Mouse (Mus musculus) liver, embryonic 12.5 days (tissue): ENCODE results near the gene Il34. TPM values are rescaled to one million over a fixed set of nuclear protein-coding genes. Genes with fewer than 3 reads are reported as not detected.

Source experiments
- ATAC-seq: fragments of 200-750 bp; cut with Nextera tagmentation; 2 replicates; pipeline ENCODE4 v1.8.0; 2017; ENCODE audit warnings: moderate number of reproducible peaks, mild to moderate bottlenecking, moderate library complexity
- H3K27ac ChIP-seq: fragments of 300-500 bp; sonication (generic); 2 replicates; pipeline ENCODE4 v1.5.1; 2016; ENCODE audit warnings: mild to moderate bottlenecking
- H3K27me3 ChIP-seq: fragments of 300-500 bp; sonication (generic); replicated peaks from 2 replicates; pipeline ENCODE4 v1.6.1; 2016; ENCODE audit warnings: mild to moderate bottlenecking, moderate library complexity
- H3K36me3 ChIP-seq: fragments of 300-500 bp; sonication (generic); 2 replicates; pipeline ENCODE4 v1.6.1; 2016; ENCODE audit warnings: mild to moderate bottlenecking, moderate library complexity
- H3K4me1 ChIP-seq: fragments of 300-500 bp; sonication (generic); 2 replicates; pipeline ENCODE4 v1.6.1; 2016
- H3K4me2 ChIP-seq: fragments of 300-500 bp; sonication (generic); 2 replicates; pipeline ENCODE4 v1.6.1; 2016; ENCODE audit warnings: mild to moderate bottlenecking, moderate library complexity
- H3K4me3 ChIP-seq: fragments of 300-500 bp; sonication (generic); 2 replicates; pipeline ENCODE4 v1.5.1; 2016; ENCODE audit warnings: mild to moderate bottlenecking, moderate library complexity
- H3K9ac ChIP-seq: fragments of 300-500 bp; sonication (generic); 2 replicates; pipeline ENCODE4 v1.6.1; 2016; ENCODE audit warnings: mild to moderate bottlenecking, moderate library complexity
- H3K9me3 ChIP-seq: fragments of 300-500 bp; sonication (generic); replicated peaks from 2 replicates; pipeline ENCODE4 v1.6.1; 2016; ENCODE audit warnings: mild to moderate bottlenecking, moderate library complexity
- WGBS: fragments of 180-500 bp; shearing (Covaris S2); methylation state at CpG from one replicate; pipeline ENCODE4 v1.1.7; 2016; ENCODE audit not compliant: insufficient replicate concordance; 5-methylcytosine and 5-hydroxymethylcytosine counted together
- polyA plus RNA-seq: library from polyadenylated mRNA; unstranded; fragments of >200 nt; fragmentation: Nextera tagmentation; extraction: Ambion mirVana; gene quantifications from 2 replicates; pipeline ENCODE4 v1.2.1, GENCODE M21; 2016

The Il34 gene
- polyA plus RNA-seq, 1 experiment from 2014 or later = not detected

- H3K4me3 ChIP-seq = no peak overlapping the region
- H3K27me3 ChIP-seq = no peaks in the 10 kb centered on the region
- H3K4me2 ChIP-seq = no peak overlapping the region
- peaks cover 100% of the 10 kb centered on the region for H3K36me3 ChIP-seq
- H3K4me1 ChIP-seq = no peaks in the 10 kb centered on the region
- no peak for ATAC-seq
- no peak overlapping the region for H3K9ac ChIP-seq
- no peak overlapping the region for H3K27ac ChIP-seq
- no peaks in the 10 kb centered on the region for H3K9me3 ChIP-seq
- WGBS = 75% methylated on average over 1 of the region's 1 CpGs
These were observed 19.1 kb upstream of the Il34 start for GRCm38 (mm10) chr8:110824861-110825260.

- H3K9ac ChIP-seq = no peak overlapping the region
- no peak for ATAC-seq
- H3K27me3 ChIP-seq = no peaks in the 10 kb centered on the region
- H3K4me1 ChIP-seq = no peaks in the 10 kb centered on the region
- H3K4me2 ChIP-seq = no peak overlapping the region
- no peaks in the 10 kb centered on the region for H3K9me3 ChIP-seq
- no peak overlapping the region for H3K27ac ChIP-seq
- peaks cover 100% of the 10 kb centered on the region for H3K36me3 ChIP-seq
- H3K4me3 ChIP-seq = no peak overlapping the region
- WGBS = 77% methylated on average over 3 of the region's 3 CpGs
These were observed 16.2 kb upstream of the Il34 start for GRCm38 (mm10) chr8:110821960-110822359.

- H3K4me2 ChIP-seq = no peak overlapping the region
- WGBS = 90% methylated on average over 2 of the region's 2 CpGs
- H3K9me3 ChIP-seq = no peaks in the 10 kb centered on the region
- no peak for ATAC-seq
- no peaks in the 10 kb centered on the region for H3K27me3 ChIP-seq
- H3K9ac ChIP-seq = no peak overlapping the region
- H3K36me3 ChIP-seq = peaks cover 100% of the 10 kb centered on the region
- H3K4me3 ChIP-seq = no peak overlapping the region
- no peaks in the 10 kb centered on the region for H3K4me1 ChIP-seq
- no peak overlapping the region for H3K27ac ChIP-seq
These were observed 14.5 kb upstream of the Il34 start for GRCm38 (mm10) chr8:110820257-110820656.

- Histone ChIP-seq H3K4me2 (no peak overlapping the region), H3K36me3 (peaks cover 100% of the 10 kb centered on the region), H3K9ac (no peak overlapping the region), H3K27me3 (no peaks in the 10 kb centered on the region), H3K4me1 (no peaks in the 10 kb centered on the region), H3K9me3 (no peaks in the 10 kb centered on the region), H3K27ac (no peak overlapping the region), H3K4me3 (no peak overlapping the region)
- no peak for ATAC-seq
- WGBS = 84% methylated on average over 3 of the region's 3 CpGs
These were observed 12.9 kb upstream of the Il34 start for GRCm38 (mm10) chr8:110818593-110818992.

GRCm38 (mm10) chr8:110816990-110817389 is 11.3 kb upstream of the Il34 start:
- 91% methylated on average over 1 of the region's 1 CpGs for WGBS
- Histone ChIP-seq H3K27me3 (no peaks in the 10 kb centered on the region), H3K27ac (no peak overlapping the region), H3K36me3 (peaks cover 100% of the 10 kb centered on the region), H3K4me1 (no peaks in the 10 kb centered on the region), H3K9me3 (no peaks in the 10 kb centered on the region), H3K9ac (no peak overlapping the region), H3K4me2 (no peak overlapping the region), H3K4me3 (no peak overlapping the region)
- ATAC-seq = no peak

GRCm38 (mm10) chr8:110815308-110815707 is 9.6 kb upstream of the Il34 start:
- H3K4me1 ChIP-seq = no peaks in the 10 kb centered on the region
- H3K4me3 ChIP-seq = no peak overlapping the region
- no peaks in the 10 kb centered on the region for H3K9me3 ChIP-seq
- H3K4me2 ChIP-seq = no peak overlapping the region
- 82% methylated on average over 3 of the region's 3 CpGs for WGBS
- H3K27ac ChIP-seq = no peak overlapping the region
- no peaks in the 10 kb centered on the region for H3K27me3 ChIP-seq
- ATAC-seq = no peak
- no peak overlapping the region for H3K9ac ChIP-seq
- H3K36me3 ChIP-seq = peaks cover 100% of the 10 kb centered on the region

GRCm38 (mm10) chr8:110813081-110813812 is 7.5 kb upstream of the Il34 start:
- ATAC-seq = no peak
- H3K36me3 ChIP-seq = peaks cover 99% of the 10 kb centered on the region
- no peaks in the 10 kb centered on the region for H3K4me1 ChIP-seq
- WGBS = 81% methylated on average over 7 of the region's 7 CpGs
- no peak overlapping the region for H3K4me3 ChIP-seq
- H3K9me3 ChIP-seq = no peaks in the 10 kb centered on the region
- no peak overlapping the region for H3K9ac ChIP-seq
- no peak overlapping the region for H3K27ac ChIP-seq
- H3K27me3 ChIP-seq = no peaks in the 10 kb centered on the region
- no peak overlapping the region for H3K4me2 ChIP-seq

GRCm38 (mm10) chr8:110812349-110813080 is 6.8 kb upstream of the Il34 start:
- Histone ChIP-seq H3K4me1 (no peaks in the 10 kb centered on the region), H3K27ac (no peak overlapping the region), H3K9me3 (no peaks in the 10 kb centered on the region), H3K9ac (no peak overlapping the region), H3K4me2 (no peak overlapping the region), H3K27me3 (no peaks in the 10 kb centered on the region), H3K4me3 (no peak overlapping the region), H3K36me3 (peaks cover 91% of the 10 kb centered on the region)
- no peak for ATAC-seq
- WGBS = 86% methylated on average over 7 of the region's 7 CpGs

- 86% methylated on average over 7 of the region's 7 CpGs for WGBS
- ATAC-seq = no peak
These were observed 6.1 kb upstream of the Il34 start for GRCm38 (mm10) chr8:110811793-110812192.

GRCm38 (mm10) chr8:110811116-110811515 is 5.4 kb upstream of the Il34 start:
- H3K27ac ChIP-seq = no peak overlapping the region
- peaks cover 77% of the 10 kb centered on the region for H3K36me3 ChIP-seq
- no peak for ATAC-seq
- no peaks in the 10 kb centered on the region for H3K9me3 ChIP-seq
- no peak overlapping the region for H3K4me3 ChIP-seq
- no peak overlapping the region for H3K4me2 ChIP-seq
- H3K4me1 ChIP-seq = no peaks in the 10 kb centered on the region
- no peaks in the 10 kb centered on the region for H3K27me3 ChIP-seq
- 89% methylated on average over 3 of the region's 3 CpGs for WGBS
- H3K9ac ChIP-seq = no peak overlapping the region

More at GRCm38 (mm10) chr8:110811793-110812192, 6.1 kb upstream of the Il34 start:
- no peaks in the 10 kb centered on the region for H3K9me3 ChIP-seq
- H3K9ac ChIP-seq = no peak overlapping the region
- no peak overlapping the region for H3K4me3 ChIP-seq
- H3K36me3 ChIP-seq = peaks cover 84% of the 10 kb centered on the region
- H3K4me1 ChIP-seq = no peaks in the 10 kb centered on the region
- no peaks in the 10 kb centered on the region for H3K27me3 ChIP-seq
- no peak overlapping the region for H3K27ac ChIP-seq
- H3K4me2 ChIP-seq = no peak overlapping the region

DNA sequence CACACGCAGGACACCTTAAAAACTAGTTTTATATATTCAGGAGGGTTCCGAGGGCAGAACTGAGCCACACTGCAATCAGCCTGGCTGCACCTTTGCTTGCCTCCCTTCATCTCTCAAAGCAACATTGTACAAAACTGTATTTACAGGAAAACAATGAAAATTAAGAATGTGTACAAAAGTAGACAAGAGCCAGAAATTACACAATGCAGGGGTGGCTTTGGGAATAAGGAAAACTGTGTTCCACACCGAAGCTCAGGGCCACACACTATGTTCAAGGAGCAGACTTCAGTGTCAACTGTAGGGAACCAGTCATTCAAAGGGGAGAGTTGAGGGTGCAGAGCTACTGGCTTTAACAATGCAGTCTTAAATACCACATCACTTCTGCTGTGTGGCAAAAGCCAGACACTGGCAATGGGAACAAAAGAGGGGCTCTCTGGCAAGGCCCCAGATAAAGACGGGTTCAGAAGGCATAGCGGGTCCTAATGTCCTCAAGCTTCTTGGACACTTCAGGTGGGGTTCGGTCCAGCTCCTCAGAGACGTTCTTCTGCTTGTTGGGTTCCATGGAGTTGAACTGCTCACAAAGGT is 4.8 kb upstream of the Il34 start:
- no peaks in the 10 kb centered on the region for H3K4me1 ChIP-seq
- H3K4me2 ChIP-seq = no peak overlapping the region
- H3K9me3 ChIP-seq = no peaks in the 10 kb centered on the region
- no peak overlapping the region for H3K9ac ChIP-seq
- peaks cover 72% of the 10 kb centered on the region for H3K36me3 ChIP-seq
- H3K27ac ChIP-seq = no peak overlapping the region
- 84% methylated on average over 7 of the region's 7 CpGs for WGBS
- H3K27me3 ChIP-seq = no peaks in the 10 kb centered on the region
- no peak for ATAC-seq
- H3K4me3 ChIP-seq = no peak overlapping the region

DNA sequence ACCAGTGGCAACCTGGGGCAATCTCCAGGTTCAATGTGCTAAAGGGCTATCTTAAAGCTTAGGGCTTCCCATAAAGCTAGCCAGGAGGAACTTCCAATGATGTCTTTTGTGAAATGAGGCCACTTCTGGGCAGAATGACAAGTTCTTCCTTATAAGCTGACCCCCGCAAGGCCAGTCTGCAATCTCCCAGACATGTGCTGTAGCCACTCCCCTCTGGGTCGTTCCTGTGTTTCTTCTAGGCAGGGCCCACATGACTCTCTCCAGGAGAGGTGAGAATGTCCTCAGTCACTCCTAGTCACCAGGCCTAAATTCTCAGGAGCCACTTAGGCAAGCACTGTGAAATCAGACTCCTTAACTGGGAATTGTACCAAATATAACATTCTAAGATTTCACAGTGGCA is 4.1 kb upstream of the Il34 start:
- H3K4me1 ChIP-seq = no peaks in the 10 kb centered on the region
- WGBS = 39% methylated on average over 2 of the region's 2 CpGs
- H3K9ac ChIP-seq = no peak overlapping the region
- no peaks in the 10 kb centered on the region for H3K27me3 ChIP-seq
- no peak for ATAC-seq
- H3K4me3 ChIP-seq = no peak overlapping the region
- H3K27ac ChIP-seq = no peak overlapping the region
- no peak overlapping the region for H3K4me2 ChIP-seq
- H3K36me3 ChIP-seq = peaks cover 65% of the 10 kb centered on the region
- H3K9me3 ChIP-seq = no peaks in the 10 kb centered on the region
